Mouse (Mus musculus) midbrain, embryonic 12.5 days (tissue): ENCODE measurements around the gene Defb19. TPM values are rescaled to one million over a fixed set of nuclear protein-coding genes. Genes with fewer than 3 reads are reported as not detected.

Source experiments
- ATAC-seq: fragments of 200-750 bp; cut with Nextera tagmentation; 2 replicates; pipeline ENCODE4 v1.8.0; 2017; ENCODE audit warnings: low read depth, moderate TSS enrichment, moderate library complexity; ENCODE audit not compliant: low FRiP score
- H3K27ac ChIP-seq: fragments of 300-500 bp; sonication (generic); replicated peaks from 2 replicates; pipeline ENCODE4 v1.5.1; 2016; ENCODE audit warnings: mild to moderate bottlenecking
- H3K27me3 ChIP-seq: fragments of 300-500 bp; sonication (generic); 2 replicates; pipeline ENCODE4 v1.6.1; 2016; ENCODE audit warnings: mild to moderate bottlenecking
- H3K36me3 ChIP-seq: fragments of 300-500 bp; sonication (generic); 2 replicates; pipeline ENCODE4 v1.6.1; 2016
- H3K4me1 ChIP-seq: fragments of 300-500 bp; sonication (generic); 2 replicates; pipeline ENCODE4 v1.6.1; 2016
- H3K4me2 ChIP-seq: fragments of 300-500 bp; sonication (generic); replicated peaks from 2 replicates; pipeline ENCODE4 v1.6.1; 2016; ENCODE audit warnings: mild to moderate bottlenecking, moderate library complexity
- H3K4me3 ChIP-seq: fragments of 300-500 bp; sonication (generic); 2 replicates; pipeline ENCODE4 v1.5.1; 2016; ENCODE audit warnings: mild to moderate bottlenecking
- H3K9ac ChIP-seq: fragments of 300-500 bp; sonication (generic); replicated peaks from 2 replicates; pipeline ENCODE4 v1.6.1; 2016; ENCODE audit warnings: mild to moderate bottlenecking, moderate library complexity
- H3K9me3 ChIP-seq: fragments of 300-500 bp; sonication (generic); 2 replicates; pipeline ENCODE4 v1.6.1; 2016; ENCODE audit warnings: mild to moderate bottlenecking
- WGBS: fragments of 180-500 bp; shearing (Covaris S2); methylation state at CpG from one replicate; pipeline ENCODE4 v1.1.7; 2016; 5-methylcytosine and 5-hydroxymethylcytosine counted together
- polyA plus RNA-seq: library from polyadenylated mRNA; unstranded; fragments of >200 nt; fragmentation: Nextera tagmentation; extraction: Ambion mirVana; gene quantifications from 2 replicates; pipeline ENCODE4 v1.2.1, GENCODE M21; 2016

Gene Defb19
- polyA plus RNA-seq, 1 experiment from 2014 or later = not detected

DNA sequence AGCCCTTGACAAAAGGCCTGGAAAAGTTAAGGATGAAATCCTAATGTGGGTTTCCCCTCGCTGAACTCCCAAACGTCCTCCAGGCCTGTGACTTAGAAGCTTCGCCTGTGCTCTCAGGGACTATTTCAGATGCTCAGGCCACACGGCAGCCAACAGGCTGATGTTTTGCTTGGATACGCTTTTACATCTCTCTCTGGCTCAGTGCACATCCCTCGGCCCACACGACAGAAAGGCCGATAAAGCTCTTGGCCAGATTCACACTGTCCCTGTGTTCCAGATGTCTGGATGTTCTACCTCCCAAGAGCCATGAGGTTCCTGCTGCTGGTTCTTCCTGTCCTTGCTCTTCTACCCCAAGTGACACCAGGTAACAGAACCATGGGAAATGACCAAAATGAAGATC is 6.6 kb downstream of the Defb19 start:
- no peak overlapping the region for H3K27ac ChIP-seq
- no peaks in the 10 kb centered on the region for H3K9me3 ChIP-seq
- no peaks in the 10 kb centered on the region for H3K4me1 ChIP-seq
- WGBS = 90% methylated on average over 8 of the region's 8 CpGs
- no peak overlapping the region for H3K4me3 ChIP-seq
- H3K4me2 ChIP-seq = no peak overlapping the region
- no peaks in the 10 kb centered on the region for H3K36me3 ChIP-seq
- no peak overlapping the region for H3K9ac ChIP-seq
- ATAC-seq = no peak
- no peaks in the 10 kb centered on the region for H3K27me3 ChIP-seq

DNA sequence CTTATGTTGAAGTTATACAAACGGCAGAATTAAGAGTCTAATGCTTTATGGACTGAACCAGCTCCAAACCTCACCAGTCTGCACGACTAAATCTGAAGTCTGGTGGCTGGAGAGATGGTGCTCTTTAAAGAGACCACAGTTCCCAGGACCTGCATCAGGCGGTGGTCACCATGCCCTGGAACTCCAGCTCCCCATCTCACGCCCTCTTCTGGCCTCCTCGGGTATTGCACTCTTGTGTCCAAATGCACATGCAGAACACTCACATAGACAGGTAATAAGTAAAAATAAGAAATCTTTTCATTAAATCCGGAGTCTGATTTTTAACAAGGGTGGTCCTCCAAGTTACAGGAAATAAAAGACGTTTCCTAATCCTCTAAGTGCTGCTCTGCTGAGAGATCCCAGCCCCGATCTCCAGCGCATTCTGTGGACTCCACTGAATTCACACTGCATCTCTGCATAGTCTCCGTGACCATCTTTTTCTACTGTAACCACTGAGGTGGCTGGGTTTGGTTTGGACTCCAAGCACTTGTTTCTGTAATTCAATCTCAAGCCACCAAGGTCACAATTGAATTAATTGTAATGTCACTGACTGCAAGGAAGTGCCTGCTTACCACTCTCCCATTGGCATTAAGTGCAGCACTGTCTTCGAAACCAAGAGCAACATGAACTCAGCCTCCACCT is 7.9 kb downstream of the Defb19 start, which contains the start of gene Defb21:
Defb21 (plus strand) TSS at position 631 of the 681 bp plus-strand sequence.
- no peaks in the 10 kb centered on the region for H3K36me3 ChIP-seq
- ATAC-seq = no peak
- no peaks in the 10 kb centered on the region for H3K27me3 ChIP-seq
- H3K4me1 ChIP-seq = no peaks in the 10 kb centered on the region
- no peak within 1 kb of the TSS for H3K27ac ChIP-seq
- no peak within 1 kb of the TSS for H3K4me3 ChIP-seq
- H3K9me3 ChIP-seq = no peaks in the 10 kb centered on the region
- no peak within 1 kb of the TSS for H3K4me2 ChIP-seq
- H3K9ac ChIP-seq = no peak within 1 kb of the TSS
- 66% methylated on average over 11 of the region's 11 CpGs for WGBS

DNA sequence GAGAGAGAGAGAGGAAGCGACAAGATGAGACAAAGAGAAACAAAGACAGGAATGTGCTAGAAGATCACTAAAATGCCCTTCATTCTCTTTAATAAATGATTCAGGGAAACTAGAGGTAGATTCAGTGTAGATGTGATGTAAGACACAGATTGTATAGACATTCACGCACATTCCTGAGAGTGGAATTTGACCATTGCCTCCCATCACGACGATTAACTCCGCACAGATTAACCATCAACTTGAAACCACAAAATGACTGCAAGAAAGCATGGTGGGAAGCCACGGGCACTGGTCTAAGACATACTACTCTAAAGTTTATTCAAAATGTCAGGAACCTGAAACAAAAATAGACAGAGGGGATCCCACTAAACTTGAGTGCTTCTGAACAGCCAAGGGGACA is 9.8 kb downstream of the Defb19 start:
- Histone ChIP-seq H3K36me3 (no peaks in the 10 kb centered on the region), H3K9me3 (no peaks in the 10 kb centered on the region), H3K27ac (no peak overlapping the region), H3K27me3 (no peaks in the 10 kb centered on the region), H3K4me3 (no peak overlapping the region), H3K4me1 (no peaks in the 10 kb centered on the region), H3K4me2 (no peak overlapping the region), H3K9ac (no peak overlapping the region)
- 89% methylated on average over 6 of the region's 6 CpGs for WGBS
- ATAC-seq = no peak

DNA sequence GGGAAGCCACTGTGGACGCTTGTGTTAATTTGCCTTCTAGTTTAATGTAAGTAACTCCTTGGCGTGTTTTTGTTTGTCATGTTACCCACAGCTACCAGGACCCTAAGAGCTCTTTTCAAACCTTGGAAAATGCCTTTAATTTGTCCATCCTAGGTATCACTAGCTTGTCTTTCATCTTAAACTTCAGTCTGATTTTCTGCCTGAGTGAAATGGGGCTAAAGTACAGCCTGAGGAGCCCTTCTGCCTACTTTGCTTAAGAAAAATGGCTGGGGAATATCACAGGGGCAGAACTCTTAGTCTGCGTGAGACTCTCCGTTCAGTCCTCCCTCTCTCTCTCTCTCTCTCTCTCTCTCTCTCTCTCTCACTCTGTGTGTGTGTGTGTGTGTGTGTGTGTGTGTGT is 10.2 kb downstream of the Defb19 start:
- Histone ChIP-seq H3K4me3 (no peak overlapping the region), H3K4me2 (no peak overlapping the region), H3K9ac (no peak overlapping the region), H3K27ac (no peak overlapping the region), H3K27me3 (no peaks in the 10 kb centered on the region), H3K4me1 (no peaks in the 10 kb centered on the region), H3K36me3 (no peaks in the 10 kb centered on the region), H3K9me3 (no peaks in the 10 kb centered on the region)
- WGBS = 80% methylated on average over 4 of the region's 4 CpGs
- no peak for ATAC-seq

DNA sequence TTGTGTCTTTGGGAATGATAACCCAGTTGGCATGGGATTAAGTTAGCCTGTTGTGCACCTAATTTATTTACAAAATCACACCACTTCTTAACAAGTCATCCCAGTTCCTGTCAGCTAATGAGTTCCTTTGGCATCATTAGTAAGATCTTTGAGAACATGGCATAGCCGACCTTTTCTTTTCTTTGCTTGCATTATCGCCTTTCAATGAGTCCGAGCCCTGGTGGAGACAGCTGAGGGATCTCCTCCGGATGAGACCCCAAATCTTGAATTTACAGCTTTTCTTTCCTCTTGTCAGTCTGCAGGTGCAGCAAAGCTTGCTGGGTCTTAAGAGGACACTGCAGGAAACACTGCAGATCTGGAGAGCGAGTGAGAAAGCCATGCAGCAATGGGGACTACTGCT is 11.1 kb downstream of the Defb19 start, which contains the start of gene Gm17416:
Gm17416 (plus strand) TSS at position 301 of the 400 bp plus-strand sequence.
- Histone ChIP-seq H3K9ac (no peak within 1 kb of the TSS), H3K27me3 (no peaks in the 10 kb centered on the region), H3K27ac (no peak within 1 kb of the TSS), H3K4me3 (no peak within 1 kb of the TSS), H3K36me3 (no peaks in the 10 kb centered on the region), H3K4me2 (no peak within 1 kb of the TSS), H3K9me3 (no peaks in the 10 kb centered on the region), H3K4me1 (no peaks in the 10 kb centered on the region)
- ATAC-seq = no peak
- WGBS = 88% methylated on average over 5 of the region's 5 CpGs

DNA sequence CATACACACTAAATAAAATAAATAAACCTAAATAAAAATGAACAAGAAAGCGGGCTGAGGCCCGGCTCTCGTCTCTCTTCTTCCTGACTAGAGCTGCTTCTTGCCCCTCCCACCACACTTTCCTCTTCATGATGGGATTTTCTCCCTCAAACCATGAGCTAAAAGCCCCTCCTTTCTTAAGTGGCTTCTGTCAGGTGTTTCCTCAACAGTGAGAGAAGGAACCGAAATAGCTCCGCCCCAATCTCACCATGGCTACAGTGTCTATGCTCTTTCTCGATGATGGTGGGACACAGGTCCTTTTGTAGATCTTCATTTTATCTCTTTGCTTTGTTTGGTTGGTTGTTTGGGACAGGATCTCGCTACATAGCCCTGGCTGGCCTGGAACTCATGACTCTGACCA is 23.5 kb downstream of the Defb19 start:
- Histone ChIP-seq H3K4me1 (peaks cover 2% of the 10 kb centered on the region; the same call in 1 of the 2 replicates), H3K9ac (no peak overlapping the region), H3K4me2 (no peak overlapping the region), H3K9me3 (no peaks in the 10 kb centered on the region), H3K4me3 (no peak overlapping the region), H3K27me3 (no peaks in the 10 kb centered on the region), H3K36me3 (no peaks in the 10 kb centered on the region), H3K27ac (no peak overlapping the region)
- no peak for ATAC-seq
- WGBS = 92% methylated on average over 7 of the region's 7 CpGs

DNA sequence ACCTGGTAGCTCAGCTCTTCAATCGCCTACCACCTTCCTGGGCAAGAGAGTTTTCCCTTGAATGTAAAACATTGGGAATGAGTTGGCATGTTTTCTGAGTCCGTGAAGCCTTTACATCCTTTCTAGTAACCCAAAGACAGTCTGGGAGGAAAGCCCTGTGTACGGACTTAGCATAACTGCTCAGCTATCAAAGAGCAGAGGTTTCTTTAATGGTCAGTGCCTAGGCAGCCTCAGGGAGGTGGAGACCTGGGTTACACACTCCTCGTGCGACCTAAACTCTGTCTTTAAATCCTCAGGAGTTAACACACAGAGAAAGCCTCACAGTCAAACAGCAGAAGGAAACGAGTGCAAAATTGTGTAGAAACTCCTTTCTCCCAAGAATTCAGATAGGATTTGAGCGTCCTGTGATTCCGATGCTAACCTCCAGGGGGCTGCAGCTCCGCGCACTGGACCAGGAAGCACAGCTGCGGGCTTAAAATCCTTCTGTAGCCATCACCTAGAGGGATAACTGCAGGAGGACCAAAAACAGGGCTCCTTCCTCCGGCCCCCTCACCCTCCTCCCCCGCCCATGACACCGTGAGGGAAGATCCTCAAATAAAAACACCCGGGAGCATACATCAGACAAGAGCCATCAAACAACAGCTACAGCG is 26.2 kb downstream of the Defb19 start:
- H3K27me3 ChIP-seq = no peaks in the 10 kb centered on the region
- H3K4me3 ChIP-seq = 0 out of 2 replicates have a peak overlapping the region, but pooled peaks have one; percentile 10
- no peak overlapping the region for H3K9ac ChIP-seq
- no peaks in the 10 kb centered on the region for H3K36me3 ChIP-seq
- no peak overlapping the region for H3K27ac ChIP-seq
- peaks cover 2% of the 10 kb centered on the region; the same call in 1 of the 2 replicates for H3K4me1 ChIP-seq
- no peaks in the 10 kb centered on the region for H3K9me3 ChIP-seq
- WGBS = 13% methylated on average over 16 of the region's 16 CpGs
- no peak for ATAC-seq
- peak overlapping the region; percentile 38; the same call in 1 of the 2 replicates for H3K4me2 ChIP-seq

DNA sequence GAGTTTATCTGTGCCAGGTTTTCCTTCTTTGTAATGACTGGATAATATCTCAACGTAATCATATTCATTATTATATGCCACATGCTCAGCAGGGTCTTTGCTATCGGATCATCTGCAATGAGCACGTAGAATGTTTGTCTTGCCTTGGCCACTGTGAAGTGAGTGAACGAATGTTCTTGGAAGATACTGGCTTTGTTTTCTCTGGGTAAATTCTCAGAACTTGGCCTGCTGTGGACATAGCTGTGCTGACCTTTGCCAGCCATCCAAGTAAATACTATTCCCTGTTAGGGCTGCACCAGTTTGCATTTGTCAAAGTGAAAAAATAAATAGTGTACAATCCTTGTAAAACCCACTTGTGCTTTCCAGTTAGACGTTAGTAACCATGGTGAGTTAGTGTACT is 32.0 kb downstream of the Defb19 start:
- H3K4me2 ChIP-seq = no peak overlapping the region
- no peaks in the 10 kb centered on the region for H3K4me1 ChIP-seq

DNA sequence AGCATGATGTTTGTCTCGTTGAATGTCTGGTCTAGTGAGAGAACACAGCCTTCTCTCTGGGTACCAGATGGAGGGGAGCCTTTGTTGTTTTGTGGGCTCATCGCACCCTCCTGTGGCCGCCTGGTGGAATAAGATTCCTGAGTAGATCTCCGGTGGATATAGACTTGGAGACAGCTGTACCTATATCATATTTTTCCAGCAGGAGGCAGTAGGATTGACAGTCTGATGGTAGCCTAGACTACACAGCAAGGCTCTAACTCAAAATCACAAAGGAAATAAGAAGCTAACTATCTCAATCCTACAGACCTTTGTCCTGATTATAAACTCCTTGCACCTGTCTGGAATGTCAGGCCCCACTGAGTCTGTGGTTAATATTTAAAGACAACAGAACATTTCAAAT is 35.4 kb downstream of the Defb19 start:
- no peak overlapping the region for H3K4me3 ChIP-seq
- no peaks in the 10 kb centered on the region for H3K9me3 ChIP-seq
- no peaks in the 10 kb centered on the region for H3K27me3 ChIP-seq
- no peaks in the 10 kb centered on the region for H3K36me3 ChIP-seq
- no peak for ATAC-seq
- no peak overlapping the region for H3K4me2 ChIP-seq
- 26% methylated on average over 4 of the region's 4 CpGs for WGBS
- no peak overlapping the region for H3K27ac ChIP-seq
- H3K4me1 ChIP-seq = no peaks in the 10 kb centered on the region
- no peak overlapping the region for H3K9ac ChIP-seq

More for the DNA sequence above, 32.0 kb downstream of the Defb19 start:
- Histone ChIP-seq H3K4me3 (no peak overlapping the region), H3K27ac (no peak overlapping the region), H3K9ac (no peak overlapping the region), H3K36me3 (no peaks in the 10 kb centered on the region), H3K27me3 (no peaks in the 10 kb centered on the region), H3K9me3 (no peaks in the 10 kb centered on the region)
- ATAC-seq = no peak
- 80% methylated on average over 5 of the region's 5 CpGs for WGBS

DNA sequence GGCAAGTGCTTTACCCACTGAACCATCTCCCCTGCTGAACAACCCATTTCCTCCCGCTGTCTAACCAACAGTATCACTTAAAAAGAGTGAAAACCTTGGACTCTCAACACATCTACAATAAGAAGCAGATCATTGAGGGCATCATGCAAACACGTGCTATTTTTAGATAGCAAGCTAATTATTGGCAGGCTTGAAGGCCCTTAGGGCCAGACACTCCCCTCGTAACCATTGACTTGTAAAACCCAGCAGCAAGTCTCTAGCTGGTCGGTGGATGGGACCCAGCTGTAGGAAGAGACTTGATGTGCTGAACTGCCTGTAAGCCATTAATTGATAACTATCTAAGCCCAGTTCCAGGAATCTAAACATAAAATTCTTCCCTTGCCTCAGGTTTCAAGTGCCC is 36.6 kb downstream of the Defb19 start:
- H3K9me3 ChIP-seq = no peaks in the 10 kb centered on the region
- H3K27ac ChIP-seq = no peak overlapping the region
- no peak overlapping the region for H3K9ac ChIP-seq
- WGBS = 86% methylated on average over 4 of the region's 4 CpGs
- no peak overlapping the region for H3K4me3 ChIP-seq
- no peaks in the 10 kb centered on the region for H3K4me1 ChIP-seq
- H3K4me2 ChIP-seq = no peak overlapping the region
- H3K36me3 ChIP-seq = no peaks in the 10 kb centered on the region
- no peaks in the 10 kb centered on the region for H3K27me3 ChIP-seq
- ATAC-seq = no peak

DNA sequence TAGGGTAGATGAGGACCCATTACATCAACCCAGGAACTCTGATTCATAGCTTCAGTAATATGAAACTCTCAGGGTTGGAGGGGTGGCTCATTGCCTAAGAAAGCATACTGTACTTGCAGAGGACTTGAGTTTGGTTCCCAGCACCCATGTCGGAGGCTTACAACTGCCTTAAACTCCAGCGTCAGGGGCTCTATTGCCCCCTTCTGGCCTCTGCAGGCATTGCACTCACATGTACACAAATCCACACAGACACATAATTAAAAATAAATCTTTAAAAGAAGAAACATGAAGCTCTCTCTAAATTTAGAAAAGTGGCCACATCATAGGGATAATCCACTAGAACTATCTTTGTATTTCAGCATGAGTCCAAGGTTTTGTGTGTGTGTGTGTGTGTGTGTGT is 37.2 kb downstream of the Defb19 start:
- H3K9me3 ChIP-seq = no peaks in the 10 kb centered on the region
- H3K27ac ChIP-seq = no peak overlapping the region
- no peaks in the 10 kb centered on the region for H3K27me3 ChIP-seq
- no peaks in the 10 kb centered on the region for H3K4me1 ChIP-seq
- H3K9ac ChIP-seq = no peak overlapping the region
- no peak overlapping the region for H3K4me3 ChIP-seq
- H3K36me3 ChIP-seq = no peaks in the 10 kb centered on the region
- no peak overlapping the region for H3K4me2 ChIP-seq
- WGBS = 69% methylated on average over 2 of the region's 2 CpGs
- no peak for ATAC-seq

DNA sequence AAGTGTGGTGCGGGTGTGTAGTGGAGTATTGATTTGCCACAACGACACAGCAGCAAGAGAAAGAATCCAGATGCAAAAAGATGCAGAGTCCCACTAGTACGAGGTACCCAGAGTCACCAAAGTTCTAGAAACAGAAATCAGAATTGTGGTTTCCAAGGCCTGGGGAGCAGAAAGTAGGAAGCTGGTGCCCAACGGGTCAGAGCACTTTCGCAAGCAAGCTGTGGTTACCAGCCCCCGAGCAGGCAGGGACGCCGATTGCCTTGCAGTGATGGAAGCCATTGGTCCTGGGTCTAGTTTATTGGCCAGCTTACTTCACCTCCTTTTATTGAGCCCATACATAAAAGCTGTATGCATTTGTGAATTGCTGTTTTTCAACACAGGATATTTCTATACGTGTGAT is 38.1 kb downstream of the Defb19 start:
- 87% methylated on average over 9 of the region's 9 CpGs for WGBS
- ATAC-seq = no peak
- H3K4me2 ChIP-seq = no peak overlapping the region
- no peaks in the 10 kb centered on the region for H3K27me3 ChIP-seq
- no peaks in the 10 kb centered on the region for H3K9me3 ChIP-seq
- no peak overlapping the region for H3K27ac ChIP-seq
- no peaks in the 10 kb centered on the region for H3K36me3 ChIP-seq
- no peak overlapping the region for H3K4me3 ChIP-seq
- H3K4me1 ChIP-seq = no peaks in the 10 kb centered on the region
- no peak overlapping the region for H3K9ac ChIP-seq
